Mouse (Mus musculus) liver, embryonic 13.5 days (tissue): ENCODE results near the gene Slc25a33. TPM values are rescaled to one million over a fixed set of nuclear protein-coding genes. Genes with fewer than 3 reads are reported as not detected.
A peak's percentile ranks its signal among the peaks of the same experiment; 100 is the strongest.
"Not testable (repeated sequence)": the region's sequence is repeated elsewhere in the genome, so short reads cannot be mapped to it uniquely, and the experiment has no call there.

Experiments used
- ATAC-seq: fragments of 200-750 bp; cut with Nextera tagmentation; 2 replicates; pipeline ENCODE4 v1.8.0; 2017; ENCODE audit warnings: low read depth, mild to moderate bottlenecking, moderate number of reproducible peaks, moderate library complexity
- DNase-seq: peaks from one replicate; pipeline ENCODE4 v3.0.0; 2022
- H3K27ac ChIP-seq: fragments of 300-500 bp; sonication (generic); 2 replicates; pipeline ENCODE4 v1.5.1; 2015; ENCODE audit warnings: moderate library complexity, mild to moderate bottlenecking, inconsistent platforms
- H3K27me3 ChIP-seq: fragments of 300-500 bp; sonication (generic); 2 replicates; pipeline ENCODE4 v1.6.1; 2015; ENCODE audit warnings: mild to moderate bottlenecking, inconsistent platforms
- H3K36me3 ChIP-seq: fragments of 300-500 bp; sonication (generic); 2 replicates; pipeline ENCODE4 v1.6.1; 2015; ENCODE audit warnings: mild to moderate bottlenecking, inconsistent platforms
- H3K4me1 ChIP-seq: fragments of 300-500 bp; sonication (generic); replicated peaks from 2 replicates; pipeline ENCODE4 v1.6.1; 2015; ENCODE audit warnings: inconsistent platforms
- H3K4me2 ChIP-seq: fragments of 300-500 bp; sonication (generic); 2 replicates; pipeline ENCODE4 v1.6.1; 2015; ENCODE audit warnings: inconsistent platforms, mild to moderate bottlenecking, moderate library complexity
- H3K4me3 ChIP-seq: fragments of 300-500 bp; sonication (generic); replicated peaks from 2 replicates; pipeline ENCODE4 v1.5.1; 2015; ENCODE audit warnings: mild to moderate bottlenecking, inconsistent platforms
- H3K9ac ChIP-seq: fragments of 300-500 bp; sonication (generic); 2 replicates; pipeline ENCODE4 v1.6.1; 2015; ENCODE audit warnings: mild to moderate bottlenecking, inconsistent platforms
- H3K9me3 ChIP-seq: fragments of 300-500 bp; sonication (generic); replicated peaks from 2 replicates; pipeline ENCODE4 v1.6.1; 2016; ENCODE audit warnings: inconsistent platforms
- WGBS: fragments of 180-500 bp; shearing (Covaris S2); methylation state at CpG from one replicate; pipeline ENCODE4 v1.1.7; 2015; ENCODE audit not compliant: insufficient replicate concordance; 5-methylcytosine and 5-hydroxymethylcytosine counted together
- polyA plus RNA-seq: library from polyadenylated mRNA; unstranded; fragments of >200 nt; fragmentation: Nextera tagmentation; extraction: Ambion mirVana; gene quantifications from 2 replicates; pipeline ENCODE4 v1.2.1, GENCODE M21; 2015

Slc25a33 gene
- polyA plus RNA-seq, 1 experiment from 2014 or later: 14.1 TPM

- ATAC-seq (no peak), DNase-seq (no peak)
- no peak overlapping the region for H3K9ac ChIP-seq
- H3K27ac ChIP-seq: no peak overlapping the region
- H3K27me3 ChIP-seq: no peaks in the 10 kb centered on the region
- peaks cover 20% of the 10 kb centered on the region for H3K36me3 ChIP-seq
- H3K4me3 ChIP-seq: no peak overlapping the region
- no peak overlapping the region for H3K4me2 ChIP-seq
- 49% methylated on average over 17 of the region's 17 CpGs for WGBS
- H3K9me3 ChIP-seq: no peaks in the 10 kb centered on the region
- H3K4me1 ChIP-seq: no peaks in the 10 kb centered on the region
These were observed 21.8 kb downstream of the Slc25a33 start for GRCm38 (mm10) chr4:149752124-149752799.

- DNase-seq: no peak
- no peak overlapping the region for H3K27ac ChIP-seq
- WGBS: 80% methylated on average over 5 of the region's 5 CpGs
- H3K9ac ChIP-seq: no peak overlapping the region
- H3K4me3 ChIP-seq: no peak overlapping the region
- H3K27me3 ChIP-seq: no peaks in the 10 kb centered on the region
- peaks cover 18% of the 10 kb centered on the region for H3K36me3 ChIP-seq
- H3K9me3 ChIP-seq: no peaks in the 10 kb centered on the region
- no peak for ATAC-seq
- H3K4me2 ChIP-seq: no peak overlapping the region
- peaks cover 4% of the 10 kb centered on the region; the same call in 1 of the 2 replicates for H3K4me1 ChIP-seq
These were observed 23.4 kb downstream of the Slc25a33 start for GRCm38 (mm10) chr4:149750671-149751070.

- ATAC-seq, H3K27ac ChIP-seq, H3K4me1 ChIP-seq, H3K4me2 ChIP-seq, H3K4me3 ChIP-seq, DNase-seq, H3K9me3 ChIP-seq, H3K9ac ChIP-seq, H3K27me3 ChIP-seq: not testable (repeated sequence)
- peaks cover 23% of the 10 kb centered on the region for H3K36me3 ChIP-seq
- 80% methylated on average over 3 of the region's 3 CpGs for WGBS
These were observed 24.4 kb downstream of the Slc25a33 start for GRCm38 (mm10) chr4:149749663-149750015.

DNA sequence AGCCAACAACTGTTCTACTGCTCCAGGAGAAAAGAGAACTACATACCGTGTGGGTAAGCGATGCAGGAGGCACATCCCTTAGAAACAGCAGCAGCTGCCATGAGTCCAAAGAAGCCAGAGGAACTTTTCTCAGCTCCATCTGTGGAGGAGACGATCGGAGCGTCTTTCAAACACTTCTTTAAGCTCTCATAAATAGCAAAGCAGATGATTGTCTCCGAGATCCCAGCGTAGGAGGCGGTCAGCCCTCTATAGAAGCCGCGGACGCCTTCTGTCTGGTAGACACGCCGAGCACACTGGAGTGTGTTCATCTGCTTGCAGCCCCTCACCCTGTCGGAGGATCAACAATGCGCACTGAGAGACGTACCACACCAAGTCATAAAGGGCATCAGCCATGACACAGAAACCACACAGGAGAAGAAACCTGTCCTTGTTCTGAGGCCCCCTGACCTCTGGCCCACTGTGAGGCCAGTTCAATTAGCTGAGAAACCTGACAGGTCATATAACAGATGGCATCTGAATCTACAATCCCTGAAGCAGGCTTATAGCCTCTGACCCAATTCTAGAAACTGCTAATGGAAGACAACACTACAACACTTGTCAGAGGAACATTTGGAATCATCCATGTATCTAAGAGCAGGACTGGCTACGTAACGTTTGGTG, 24.9 kb downstream of the Slc25a33 start:
- no peak for DNase-seq
- H3K27ac ChIP-seq: no peak overlapping the region
- ATAC-seq: no peak

DNA sequence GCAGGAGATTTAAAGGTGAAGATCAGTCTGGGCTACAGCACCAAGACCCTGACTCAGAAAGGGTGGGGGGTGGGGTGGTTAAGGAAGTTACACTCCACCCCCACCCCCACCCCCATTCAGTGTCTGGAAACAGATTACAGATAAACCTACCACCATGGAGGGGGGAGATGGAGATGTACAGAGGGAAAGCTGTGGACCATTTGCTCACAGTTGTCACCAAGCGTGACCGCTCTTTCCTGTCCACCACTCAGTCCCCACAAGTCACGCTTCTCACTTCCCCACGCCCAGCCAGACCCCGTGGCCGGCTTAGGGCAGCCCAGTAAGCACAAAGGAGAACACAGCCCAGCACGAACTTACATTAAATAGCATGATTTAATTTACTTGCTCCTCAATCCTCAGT, 30.0 kb downstream of the Slc25a33 start:
- Histone ChIP-seq H3K36me3 (peaks cover 30% of the 10 kb centered on the region), H3K9ac (no peak overlapping the region), H3K4me3 (no peak overlapping the region), H3K27ac (no peak overlapping the region), H3K4me1 (peaks cover 5% of the 10 kb centered on the region; the same call in 1 of the 2 replicates), H3K27me3 (no peaks in the 10 kb centered on the region), H3K4me2 (no peak overlapping the region), H3K9me3 (no peaks in the 10 kb centered on the region)
- ATAC-seq (no peak), DNase-seq (no peak)
- 67% methylated on average over 7 of the region's 7 CpGs for WGBS

More for the DNA sequence above, 24.9 kb downstream of the Slc25a33 start:
- no peak overlapping the region for H3K4me3 ChIP-seq
- WGBS: 86% methylated on average over 18 of the region's 18 CpGs
- H3K4me1 ChIP-seq: peaks cover 5% of the 10 kb centered on the region; the same call in 1 of the 2 replicates
- no peaks in the 10 kb centered on the region for H3K9me3 ChIP-seq
- H3K4me2 ChIP-seq: no peak overlapping the region
- no peak overlapping the region for H3K9ac ChIP-seq
- H3K27me3 ChIP-seq: no peaks in the 10 kb centered on the region
- peaks cover 26% of the 10 kb centered on the region for H3K36me3 ChIP-seq

DNA sequence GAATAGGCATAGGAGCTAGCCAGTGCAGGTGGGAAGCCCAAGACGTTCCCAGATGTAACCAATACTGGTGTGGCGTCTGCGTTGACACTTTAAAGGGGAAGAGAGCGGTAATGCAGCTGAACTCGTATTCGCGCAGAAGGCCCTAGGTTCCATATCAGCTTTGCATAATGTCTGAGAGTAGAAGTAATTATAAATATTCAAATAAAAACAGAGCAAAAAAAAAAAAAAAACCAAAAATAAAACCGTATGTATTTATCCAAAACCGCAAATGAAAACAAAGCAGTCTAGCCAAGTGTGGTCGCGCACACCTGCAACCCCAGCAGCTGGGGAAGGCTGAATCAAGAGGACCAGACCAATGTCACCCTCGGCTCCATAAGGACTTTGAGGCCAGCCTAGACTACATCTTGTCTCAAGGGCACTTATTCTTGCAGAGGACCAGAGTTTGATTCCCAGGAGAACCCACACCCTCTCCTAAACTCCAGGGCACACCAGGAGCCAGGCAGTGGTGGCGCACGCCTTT, 32.0 kb downstream of the Slc25a33 start:
- H3K4me3 ChIP-seq: no peak overlapping the region
- no peak for ATAC-seq
- H3K4me2 ChIP-seq: no peak overlapping the region
- H3K9me3 ChIP-seq: no peaks in the 10 kb centered on the region
- no peaks in the 10 kb centered on the region for H3K27me3 ChIP-seq
- DNase-seq: no peak
- H3K36me3 ChIP-seq: peaks cover 23% of the 10 kb centered on the region
- no peak overlapping the region for H3K9ac ChIP-seq
- H3K27ac ChIP-seq: no peak overlapping the region
- WGBS: 88% methylated on average over 14 of the region's 14 CpGs
- H3K4me1 ChIP-seq: peaks cover 18% of the 10 kb centered on the region

- no peaks in the 10 kb centered on the region for H3K27me3 ChIP-seq
- H3K36me3 ChIP-seq: peaks cover 25% of the 10 kb centered on the region
- no peak overlapping the region for H3K4me2 ChIP-seq
- no peaks in the 10 kb centered on the region for H3K9me3 ChIP-seq
- 70% methylated on average over 7 of the region's 7 CpGs for WGBS
- DNase-seq (no peak), ATAC-seq (no peak)
- H3K4me3 ChIP-seq: no peak overlapping the region
- peaks cover 30% of the 10 kb centered on the region for H3K4me1 ChIP-seq
- H3K9ac ChIP-seq: no peak overlapping the region
- H3K27ac ChIP-seq: no peak overlapping the region
These were observed 33.8 kb downstream of the Slc25a33 start for GRCm38 (mm10) chr4:149740301-149740700.

GRCm38 (mm10) chr4:149739478-149739877, 34.6 kb downstream of the Slc25a33 start:
- DNase-seq: no peak
- 55% methylated on average over 5 of the region's 5 CpGs for WGBS
- Histone ChIP-seq H3K9ac (no peak overlapping the region), H3K27ac (no peak overlapping the region), H3K27me3 (no peaks in the 10 kb centered on the region), H3K9me3 (no peaks in the 10 kb centered on the region), H3K4me1 (peaks cover 38% of the 10 kb centered on the region), H3K4me3 (no peak overlapping the region), H3K4me2 (no peak overlapping the region), H3K36me3 (peaks cover 19% of the 10 kb centered on the region)
- ATAC-seq: no peak

DNA sequence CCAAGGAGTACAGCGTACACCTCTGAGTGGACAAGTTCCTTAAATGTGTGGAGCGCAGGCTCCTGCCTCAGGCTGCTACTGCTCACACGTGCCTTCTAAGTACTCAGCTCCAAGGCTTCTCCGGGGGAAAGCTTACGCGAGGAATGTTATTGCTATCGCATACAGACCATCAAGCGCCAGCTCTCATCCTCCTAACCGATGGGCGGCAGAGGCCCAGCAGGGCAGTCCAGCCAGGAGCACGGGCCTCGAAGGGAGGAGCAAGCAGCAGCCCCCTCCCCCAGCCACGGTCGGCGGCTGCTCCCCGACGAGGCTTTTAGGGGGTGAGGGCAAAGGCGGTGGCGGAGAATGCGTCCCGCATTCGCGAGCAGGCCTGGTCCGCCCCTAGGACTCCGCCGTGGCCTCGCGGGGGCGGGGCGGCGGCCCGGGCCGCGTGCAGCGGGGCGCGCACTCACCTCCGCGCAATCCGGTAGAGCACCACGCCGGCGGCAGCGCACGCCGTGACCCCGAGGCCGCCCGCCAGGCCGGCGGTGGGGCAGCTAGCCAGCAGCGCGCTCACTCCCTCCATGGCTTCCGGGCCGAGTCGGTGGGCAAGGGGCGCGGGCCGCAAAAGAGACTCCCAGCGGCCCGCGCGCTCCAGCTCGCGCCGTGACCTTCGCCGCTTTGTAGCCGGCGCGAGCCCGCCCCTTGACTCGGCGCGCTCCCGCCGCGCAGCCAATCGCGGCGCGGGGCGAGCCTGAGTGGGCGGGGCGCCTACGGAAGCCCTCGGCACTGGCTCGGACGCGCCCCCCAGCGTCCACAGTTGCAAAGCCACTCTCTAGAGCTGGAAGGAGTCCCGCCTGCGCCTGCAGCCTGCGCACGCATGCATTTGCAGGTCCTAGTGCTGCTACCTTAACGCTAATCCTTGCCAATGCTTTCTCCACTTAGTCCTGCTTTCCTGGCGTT, 36.4 kb downstream of the Slc25a33 start, which contains the start of gene Tmem201:
TSS of gene Tmem201 (minus strand) at position 662 of the 942 bp plus-strand sequence.
- WGBS: under 1% methylated on average over 92 of the region's 97 CpGs
- Histone ChIP-seq H3K9me3 (no peaks in the 10 kb centered on the region), H3K36me3 (peaks cover 12% of the 10 kb centered on the region; the same call in 1 of the 2 replicates), H3K4me1 (peaks cover 57% of the 10 kb centered on the region), H3K9ac (peak within 1 kb of the TSS; percentile 85), H3K4me3 (peak within 1 kb of the TSS; percentile 80), H3K4me2 (peak within 1 kb of the TSS; percentile 98), H3K27ac (peak within 1 kb of the TSS; percentile 75), H3K27me3 (no peaks in the 10 kb centered on the region)
- ATAC-seq: peak; percentile 90
- DNase-seq: peak; percentile 89

DNA sequence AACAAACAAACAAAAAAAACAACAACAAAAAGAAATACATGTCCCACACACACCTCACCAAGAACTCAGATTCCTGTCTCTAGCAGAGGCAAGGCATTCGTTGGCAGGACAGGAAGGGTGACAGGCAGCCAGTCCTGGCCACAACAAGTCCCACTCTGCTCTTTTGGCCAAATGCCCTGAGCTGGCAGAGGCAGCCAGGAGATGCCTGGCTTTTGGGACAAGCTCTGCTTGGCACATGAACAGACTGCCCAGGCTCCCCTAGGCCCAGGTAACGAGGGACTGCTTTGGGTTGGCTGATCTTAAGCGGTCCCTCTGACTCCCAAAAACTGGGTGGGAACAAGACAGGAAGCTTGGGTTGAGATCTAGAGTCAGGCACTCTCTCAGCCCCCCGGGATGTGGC, 37.5 kb downstream of the Slc25a33 start:
- Histone ChIP-seq H3K4me3 (peak overlapping the region; percentile 80), H3K27me3 (no peaks in the 10 kb centered on the region), H3K27ac (no peak overlapping the region), H3K36me3 (peaks cover 10% of the 10 kb centered on the region), H3K9me3 (no peaks in the 10 kb centered on the region), H3K4me2 (peak overlapping the region; percentile 98), H3K4me1 (peaks cover 67% of the 10 kb centered on the region), H3K9ac (peak overlapping the region; percentile 85)
- no peak for ATAC-seq
- 36% methylated on average over 4 of the region's 4 CpGs for WGBS
- DNase-seq: no peak
